Mouse (Mus musculus) kidney, adult 9 months (tissue): ENCODE results near the gene Mcm7.

Source experiments
- DNase-seq: peaks from one replicate; pipeline ENCODE4 v3.0.0; 2022

Gene Mcm7

DNA sequence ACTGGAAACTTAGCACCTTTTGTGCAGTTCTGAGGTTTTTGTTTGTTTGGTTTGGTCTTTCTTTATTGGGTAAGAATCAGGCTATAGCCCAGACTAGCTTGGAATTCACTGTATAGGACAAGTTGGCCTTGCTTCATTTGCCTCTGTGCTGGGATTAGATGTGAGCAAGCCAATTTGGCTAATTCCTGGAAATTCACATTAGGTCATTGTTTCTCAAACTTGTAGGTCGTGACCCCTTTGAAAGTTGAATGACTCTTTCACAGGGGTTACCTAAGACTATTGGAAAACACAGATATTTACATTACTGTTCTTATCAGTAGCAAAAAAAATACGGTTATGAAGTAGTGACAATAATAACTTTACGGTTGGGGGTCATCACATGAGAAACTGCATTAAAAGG is 17.8 kb downstream of the Mcm7 start:
- no peak for DNase-seq

GRCm38 (mm10) chr5:138138585-138138984 is 33.6 kb downstream of the Mcm7 start:
- no peak for DNase-seq

DNA sequence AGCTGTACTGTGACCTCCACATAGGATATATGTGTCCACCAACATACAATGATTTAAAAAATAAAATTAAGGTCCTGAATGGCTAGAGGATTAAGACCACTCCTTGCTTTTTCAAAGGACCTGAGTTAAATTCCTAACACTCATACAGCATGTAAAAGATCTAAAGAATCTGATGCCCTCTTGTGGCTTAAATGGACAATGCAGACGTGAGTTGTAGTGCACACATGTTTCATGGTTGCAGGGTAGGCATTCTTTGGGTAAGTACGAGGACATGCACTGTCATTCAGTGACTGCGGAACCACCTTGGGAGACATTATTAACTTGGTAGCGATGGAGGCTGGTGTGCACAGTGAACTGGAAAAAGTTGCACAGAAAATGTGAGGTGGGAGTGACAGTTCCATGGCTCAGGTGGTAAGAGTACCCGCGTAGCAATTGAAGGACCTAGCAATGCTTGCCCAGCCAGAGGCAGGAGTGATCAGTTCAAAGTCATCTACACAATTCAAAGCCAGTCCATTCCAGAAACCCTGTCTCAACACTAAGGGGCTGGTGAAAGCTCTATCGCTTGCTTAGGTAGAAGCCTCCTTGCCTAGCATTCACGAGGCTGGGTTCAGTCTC is 34.2 kb downstream of the Mcm7 start:
- DNase-seq = peak; percentile 76

GRCm38 (mm10) chr5:138137257-138137656 is 35.0 kb downstream of the Mcm7 start:
- DNase-seq = no peak

DNA sequence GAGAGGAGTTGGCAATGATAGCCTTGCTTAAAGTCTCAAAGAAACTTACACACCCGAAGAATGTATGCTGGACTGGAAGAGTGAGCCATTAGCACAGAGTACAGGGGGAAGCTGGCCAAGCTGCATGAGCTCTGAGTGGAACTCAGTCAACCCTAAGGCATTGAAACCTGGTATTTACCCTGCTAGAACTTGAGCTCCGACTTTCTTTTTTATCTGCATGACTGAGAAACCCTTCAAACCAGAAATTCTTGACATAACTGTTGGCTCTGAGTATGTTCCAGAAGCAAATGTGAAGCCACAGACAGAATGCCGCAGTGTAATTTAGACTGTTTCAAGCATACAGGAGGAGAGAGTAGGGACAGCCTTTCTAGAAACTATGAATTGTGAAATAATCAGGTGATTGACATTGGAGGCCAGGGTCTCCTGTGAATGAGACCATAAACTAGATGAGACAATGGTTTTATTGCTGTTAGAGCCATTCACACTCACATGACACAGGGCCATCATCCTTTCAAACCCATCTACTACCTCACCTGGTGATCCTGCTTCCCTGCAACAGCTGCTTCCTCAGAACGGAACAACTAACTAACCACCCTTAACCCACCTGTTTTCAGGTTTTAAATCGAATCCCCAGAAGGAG is 39.7 kb downstream of the Mcm7 start:
- peak; percentile 66 for DNase-seq

- DNase-seq = no peak
These were observed 54.2 kb downstream of the Mcm7 start for GRCm38 (mm10) chr5:138118041-138118440.

DNA sequence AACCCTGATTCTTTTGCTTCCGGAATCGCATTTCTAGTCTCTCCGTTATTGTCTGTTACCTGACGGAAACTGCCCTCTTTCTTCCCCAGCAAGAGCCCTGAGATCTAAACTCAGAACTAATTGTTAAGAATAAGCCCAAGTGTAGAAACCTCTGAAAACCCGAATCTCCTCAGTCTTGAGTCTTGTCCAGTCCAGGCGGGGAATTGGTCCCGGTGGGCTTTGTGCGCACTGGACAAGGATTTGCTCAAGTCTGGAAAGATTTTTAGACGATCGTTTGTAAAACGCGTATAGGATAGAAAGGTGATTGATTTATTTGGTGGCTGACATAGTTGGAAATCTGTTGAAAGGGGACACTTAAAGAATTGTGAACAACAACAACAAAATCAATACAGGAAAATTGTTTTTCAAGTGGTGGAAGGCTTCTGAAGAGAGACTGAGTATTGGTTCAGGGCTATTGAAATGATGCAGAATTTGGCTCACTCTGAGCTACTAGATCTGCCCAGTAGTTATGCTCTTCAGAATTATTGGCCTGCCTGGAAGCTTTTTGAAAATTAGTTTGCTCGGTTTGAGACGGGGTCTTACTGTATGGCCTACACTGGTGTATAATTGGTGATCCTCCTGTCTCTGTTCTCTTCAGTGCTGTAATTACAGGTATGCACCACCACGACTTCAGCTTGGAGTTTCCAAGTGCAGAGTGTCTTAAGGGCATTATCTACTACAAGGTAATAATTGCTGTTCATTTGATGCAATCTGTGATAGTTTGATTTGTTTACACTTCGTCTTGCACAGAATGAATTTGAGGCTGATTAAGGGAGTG is 54.8 kb downstream of the Mcm7 start:
- no peak for DNase-seq

DNA sequence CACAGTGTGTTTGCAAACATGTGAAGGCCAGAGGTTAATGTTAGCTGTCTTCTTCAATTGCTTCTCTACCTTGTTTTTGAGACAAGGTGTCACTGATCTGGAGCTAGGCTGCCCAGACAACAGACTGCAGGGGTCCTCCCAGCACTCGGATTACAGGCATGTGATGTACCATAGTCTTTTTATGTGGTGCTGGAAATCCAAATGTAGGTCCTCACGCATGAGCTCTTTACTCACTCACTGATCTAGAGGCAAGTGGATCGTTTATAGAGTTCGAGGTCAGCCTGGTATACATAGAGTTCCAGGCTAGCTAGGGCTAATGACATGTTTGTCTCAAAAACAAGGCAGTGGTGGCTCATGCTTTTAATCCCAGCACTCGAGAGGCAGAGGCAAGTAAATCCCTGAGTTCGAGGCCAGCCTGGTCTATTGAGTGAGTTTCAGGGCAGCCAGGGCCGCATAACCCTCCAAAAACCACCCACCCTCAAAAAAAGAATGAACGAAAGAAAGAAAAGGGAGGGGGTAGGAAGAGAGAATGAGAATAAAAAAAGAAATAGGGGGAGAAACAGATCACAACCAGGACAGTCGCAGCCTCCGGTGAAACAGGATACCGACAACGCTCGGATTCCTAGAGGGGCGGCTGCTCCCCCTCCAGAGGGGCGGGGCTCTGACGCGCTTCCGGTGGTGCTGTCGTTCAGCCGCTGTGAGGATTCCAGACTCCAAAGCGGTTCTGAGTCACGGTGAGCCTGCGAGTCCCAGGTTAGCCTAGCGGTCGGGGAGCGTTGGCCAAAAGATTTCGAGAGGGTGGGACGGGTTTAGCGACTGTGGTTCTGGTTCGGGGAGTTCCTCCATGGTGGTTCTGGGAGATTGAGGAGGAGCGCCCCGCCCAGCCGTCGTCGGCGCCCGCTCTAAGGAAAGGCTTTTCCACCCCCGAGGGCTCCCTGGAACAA is 55.7 kb downstream of the Mcm7 start, which contains the start of gene Zscan21:
Gene Zscan21, plus strand, starts transcription at position 649 of the 944 bp plus-strand sequence.
- DNase-seq = peak; percentile 91
